Mouse (Mus musculus) embryo, embryonic 9.5 days (tissue): ENCODE results near the gene Smc2.
A peak's percentile ranks its signal among the peaks of the same experiment; 100 is the strongest.
"Not testable (repeated sequence)": the region's sequence is repeated elsewhere in the genome, so short reads cannot be mapped to it uniquely, and the experiment has no call there.

Source experiments
- DNase-seq: peaks from one replicate; pipeline ENCODE4 v3.0.0-alpha.2; 2017; ENCODE audit errors: extremely low spot score

The Smc2 gene

GRCm38 (mm10) chr4:52438886-52439664, at the start of gene Smc2:
Gene Smc2 (plus strand): TSS chr4:52439243.
- peak; percentile 92 for DNase-seq

GRCm38 (mm10) chr4:52411587-52411986, 27.5 kb upstream of the Smc2 start:
- no peak for DNase-seq

- no peak for DNase-seq
These were observed 15.4 kb upstream of the Smc2 start for GRCm38 (mm10) chr4:52423653-52424052.

GRCm38 (mm10) chr4:52429310-52430198, 9.5 kb upstream of the Smc2 start:
- DNase-seq, result peak; percentile 59

- not testable (repeated sequence) for DNase-seq
These were observed 3.5 kb upstream of the Smc2 start for GRCm38 (mm10) chr4:52435551-52435950.

GRCm38 (mm10) chr4:52438371-52438885, 615 bp upstream of the Smc2 start:
- no peak for DNase-seq

GRCm38 (mm10) chr4:52459726-52460125, 20.7 kb downstream of the Smc2 start:
- DNase-seq, result no peak

GRCm38 (mm10) chr4:52461321-52461720, 22.3 kb downstream of the Smc2 start:
- DNase-seq, result no peak

GRCm38 (mm10) chr4:52473431-52473830, 34.4 kb downstream of the Smc2 start:
- no peak for DNase-seq

GRCm38 (mm10) chr4:52487486-52487885, 48.4 kb downstream of the Smc2 start:
- no peak for DNase-seq

- not testable (repeated sequence) for DNase-seq
These were observed 58.1 kb downstream of the Smc2 start, which contains the start of gene Vma21-ps for GRCm38 (mm10) chr4:52497144-52497543. Gene Vma21-ps (minus strand): TSS chr4:52497244.

- peak; percentile 4 for DNase-seq
These were observed 78.5 kb downstream of the Smc2 start for GRCm38 (mm10) chr4:52517580-52517979.

GRCm38 (mm10) chr4:52519301-52519700, 80.3 kb downstream of the Smc2 start:
- no peak for DNase-seq

- no peak for DNase-seq
These were observed 87.4 kb downstream of the Smc2 start for GRCm38 (mm10) chr4:52526464-52526863.

GRCm38 (mm10) chr4:52530636-52531035, 91.6 kb downstream of the Smc2 start:
- DNase-seq, result no peak
